In genomic region chr12:47431669-47432068, GRCm38 (mm10) we compare ENCODE assay signal across 16 mouse cellular contexts.
"Had no signal": no experiment of that assay in that cellular context is flagged by ENCODE, and none has a peak within 500 bp of the region (broad histone marks: within the 10 kb centered on the region; RNA-seq: fewer than 3 reads in every experiment).

No protein-coding gene starts in this region.

- H3K9me3 ChIP-seq: neural tube, embryonic 13.5 days; neural tube, embryonic 15.5 days; stomach, embryonic 15.5 days had no signal

- H3K4me1 ChIP-seq: neural tube, embryonic 13.5 days; neural tube, embryonic 15.5 days; stomach, embryonic 15.5 days had no signal

- H3K27me3 ChIP-seq: neural tube, embryonic 13.5 days; neural tube, embryonic 15.5 days; stomach, embryonic 15.5 days had no signal

- DNase-seq: retina, postnatal 1 day; right cerebral cortex, adult 18-20 months; right cerebral cortex, postnatal 14 days; right cerebral cortex, postnatal 25 days; right cerebral cortex, postnatal 4 days; spleen, adult 18-20 months; thymus, adult 18-20 months; thymus, adult 2 months; thymus, postnatal 14 days; thymus, postnatal 25 days; thymus, postnatal 36 days; thymus, postnatal 4 days had no signal

- H3K27ac ChIP-seq: neural tube, embryonic 13.5 days; neural tube, embryonic 15.5 days; stomach, embryonic 15.5 days; stomach, postnatal 0 days had no signal

- H3K4me3 ChIP-seq: neural tube, embryonic 13.5 days; neural tube, embryonic 15.5 days; stomach, embryonic 15.5 days had no signal

- H3K9ac ChIP-seq: neural tube, embryonic 13.5 days; neural tube, embryonic 15.5 days; stomach, embryonic 15.5 days had no signal

- H3K36me3 ChIP-seq: neural tube, embryonic 13.5 days; neural tube, embryonic 15.5 days; stomach, embryonic 15.5 days had no signal
